Mouse (Mus musculus) layer of hippocampus, adult 9-11 months (tissue): ENCODE measurements at regions not wholly inside any gene's neighbourhood (a gene's known extent, or its start where the extent isn't known, plus 50 kb on each side); places are given as distances from the start of the nearest gene placed in this dataset.

Experiments
- DNase-seq: peaks from one replicate; pipeline ENCODE4 v3.0.0; 2022

GRCm38 (mm10) chr8:30494851-30495355 is 2933.6 kb upstream of the 5930422O12Rik start:
- no peak for DNase-seq

DNA sequence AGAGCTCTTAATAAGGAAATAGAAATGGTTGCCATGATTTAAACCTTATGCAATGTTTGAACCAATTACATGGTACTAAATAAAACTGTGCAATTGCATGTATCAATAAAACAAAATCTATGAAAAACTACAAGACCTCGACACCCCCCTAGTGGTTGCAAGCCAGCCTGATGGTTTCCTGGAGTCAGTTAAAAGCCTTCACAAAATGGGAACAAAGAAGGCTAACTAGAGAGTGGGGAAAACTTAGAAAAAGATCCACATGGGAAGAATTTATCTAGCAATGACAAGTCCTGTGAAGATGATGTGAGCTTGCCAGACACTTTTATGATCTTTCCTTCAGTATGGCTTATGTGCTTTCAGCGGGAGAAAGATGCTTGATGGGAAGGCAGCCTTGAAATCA is 2926.3 kb upstream of the 5930422O12Rik start:
- DNase-seq, result no peak

GRCm38 (mm10) chr8:30511358-30511757 is 2917.2 kb upstream of the 5930422O12Rik start:
- no peak for DNase-seq

DNA sequence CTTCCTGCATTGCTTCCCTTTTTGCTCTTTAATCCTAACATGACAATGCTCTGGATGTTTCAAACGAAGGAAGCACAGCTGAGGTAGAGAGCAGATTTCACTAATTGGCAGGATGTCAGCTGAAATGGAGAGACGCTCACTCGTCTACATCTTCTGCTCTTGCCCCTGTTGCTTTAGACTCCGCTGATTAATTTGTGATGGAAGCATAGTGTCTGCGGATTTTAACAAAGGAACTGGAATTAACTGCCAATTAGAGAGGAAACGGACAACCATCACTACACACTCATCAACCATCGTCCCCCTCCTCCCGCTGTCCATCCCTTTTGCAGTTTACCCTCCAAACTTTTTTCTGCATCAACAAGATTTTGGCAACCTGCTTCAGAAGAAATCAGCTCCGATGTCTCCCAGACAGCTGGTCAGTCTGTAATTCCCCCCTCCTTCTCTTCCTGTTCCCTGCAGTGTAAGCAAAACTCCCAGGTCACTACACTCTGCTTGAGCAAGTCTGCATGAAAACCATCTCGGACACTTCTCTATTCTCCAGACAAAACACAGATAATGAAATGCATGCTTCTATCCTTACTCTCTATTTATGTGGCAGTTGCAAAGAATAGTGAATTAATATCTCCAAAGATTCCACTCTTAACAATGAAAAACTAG is 2905.6 kb upstream of the 5930422O12Rik start:
- DNase-seq, result no peak

GRCm38 (mm10) chr8:30532862-30533500 is 2895.5 kb upstream of the 5930422O12Rik start:
- no peak for DNase-seq

GRCm38 (mm10) chr8:30533501-30533870 is 2895.0 kb upstream of the 5930422O12Rik start:
- no peak for DNase-seq

GRCm38 (mm10) chr8:30535450-30535849 is 2893.1 kb upstream of the 5930422O12Rik start:
- no peak for DNase-seq

DNA sequence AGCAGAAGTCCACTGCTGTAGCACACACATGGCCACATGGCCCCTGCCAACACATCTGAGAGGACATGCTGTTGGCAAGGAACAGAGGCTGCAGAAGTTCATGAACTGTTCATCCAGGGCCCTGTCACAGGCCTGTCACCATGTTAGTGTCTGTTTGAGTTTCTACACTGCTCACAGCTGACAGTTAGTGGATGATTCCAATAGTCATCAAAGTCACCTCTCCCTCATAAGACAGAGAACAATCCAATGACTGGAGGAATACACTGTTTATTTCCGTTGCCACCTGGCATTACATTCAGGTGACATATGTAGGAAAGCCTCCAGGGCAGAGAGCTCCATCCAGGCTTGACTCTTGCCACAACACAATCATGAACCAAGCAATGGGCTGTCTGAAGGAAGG is 2886.3 kb upstream of the 5930422O12Rik start:
- DNase-seq, result no peak

GRCm38 (mm10) chr8:30547820-30548219 is 2880.7 kb upstream of the 5930422O12Rik start:
- DNase-seq, result peak; percentile 11

DNA sequence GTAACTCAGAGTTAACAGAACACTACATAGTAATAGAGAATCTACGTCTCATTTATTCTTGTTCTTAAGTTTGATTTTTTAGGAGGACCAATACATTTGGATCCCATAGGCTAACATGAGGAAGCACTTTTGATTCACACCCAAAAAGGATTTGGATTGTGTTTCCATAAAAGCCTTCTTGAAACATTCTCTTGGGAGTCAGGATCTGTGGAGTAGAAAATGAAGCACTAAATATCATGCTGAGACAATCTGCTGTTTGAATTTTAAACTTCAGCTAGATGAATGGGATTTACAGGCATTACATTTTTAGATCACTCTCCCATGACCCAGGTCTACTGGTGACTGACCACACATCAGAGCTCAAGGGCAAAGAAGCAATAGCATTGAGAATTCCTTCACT is 2877.5 kb upstream of the 5930422O12Rik start:
- DNase-seq, result no peak

- no peak for DNase-seq
Measured at GRCm38 (mm10) chr8:30557429-30557828, 2871.1 kb upstream of the 5930422O12Rik start.

DNA sequence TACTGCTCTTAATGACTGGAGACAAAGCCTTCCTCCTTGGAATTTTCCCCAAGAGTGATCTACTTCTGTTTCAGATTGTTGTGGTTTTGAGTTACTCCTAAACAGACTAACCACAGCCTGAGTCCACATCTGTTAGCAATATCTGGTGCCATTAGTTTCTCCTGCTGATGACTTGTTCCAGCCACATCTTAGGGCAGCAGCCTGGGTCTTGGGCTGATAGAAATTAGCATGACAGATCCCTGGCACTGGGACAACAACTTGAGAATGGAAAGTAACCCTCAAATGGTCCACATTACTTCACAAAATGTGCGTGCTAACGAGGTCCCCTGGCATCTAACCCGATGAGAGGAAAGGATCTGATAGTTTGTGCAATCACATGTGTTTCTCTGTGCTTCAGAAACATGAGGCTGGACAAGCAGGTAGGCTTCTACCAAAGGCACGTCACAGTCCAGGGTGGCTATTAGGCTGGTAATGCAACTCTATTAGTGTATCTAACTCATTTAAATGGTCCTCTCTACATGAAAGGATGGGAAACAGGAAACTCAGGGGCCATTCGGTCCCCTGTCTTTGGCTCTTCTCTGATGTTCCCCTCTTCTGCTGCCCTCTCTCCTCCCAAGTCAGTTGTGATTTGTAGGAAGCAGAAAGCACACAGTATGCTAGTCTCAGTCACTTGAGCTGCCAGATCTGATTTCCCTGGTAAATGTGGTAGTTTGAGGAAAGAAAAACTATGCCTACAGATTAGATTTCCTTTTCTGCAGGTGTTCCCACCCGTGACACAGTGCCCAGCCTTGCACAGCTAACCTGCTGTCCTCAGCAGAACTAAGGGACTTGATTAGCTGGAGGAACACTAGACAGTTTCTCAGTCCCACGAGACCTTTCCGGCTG is 2866.9 kb upstream of the 5930422O12Rik start:
- no peak for DNase-seq

- DNase-seq, result no peak
Measured at GRCm38 (mm10) chr8:30569799-30570198, 2858.7 kb upstream of the 5930422O12Rik start.

DNA sequence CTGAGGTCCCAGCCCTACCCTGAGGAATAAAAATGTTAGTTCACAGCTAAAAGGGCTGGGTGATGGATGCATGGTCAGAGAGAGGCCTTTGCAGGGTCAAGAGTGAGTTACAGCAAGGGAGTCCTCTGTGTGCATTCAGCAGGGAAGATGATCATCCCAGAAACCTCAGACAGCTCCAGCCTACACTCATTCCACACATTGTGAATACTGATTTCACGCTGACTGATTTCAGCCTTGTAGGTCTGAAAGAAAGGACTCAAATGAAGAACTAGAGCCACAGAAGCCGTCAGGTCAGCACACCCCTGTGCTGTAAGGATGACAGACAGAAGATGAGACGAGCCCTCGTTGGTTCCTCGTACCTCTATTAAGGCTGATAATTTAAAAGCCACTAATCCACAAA is 2858.0 kb upstream of the 5930422O12Rik start:
- DNase-seq, result no peak

GRCm38 (mm10) chr8:30587508-30587907 is 2841.0 kb upstream of the 5930422O12Rik start:
- DNase-seq, result no peak

DNA sequence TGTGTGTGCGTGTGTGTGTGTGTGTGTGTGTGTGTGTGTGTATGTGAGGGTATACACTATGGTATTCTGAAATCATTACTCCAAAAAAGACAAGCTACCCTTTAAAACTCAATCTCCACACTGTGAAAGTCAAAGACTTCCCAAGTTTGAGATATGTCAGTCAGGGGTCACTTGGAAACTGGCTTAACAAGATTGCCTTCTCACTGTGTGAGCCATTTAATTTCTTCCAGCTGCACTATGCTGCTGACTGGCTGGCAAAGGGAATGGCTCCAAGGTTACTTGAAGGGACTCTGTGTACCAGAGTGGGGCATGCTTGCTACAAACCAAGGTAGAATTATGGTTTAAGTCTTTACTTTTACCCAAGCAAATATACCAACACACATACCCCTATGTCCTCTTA is 2826.1 kb upstream of the 5930422O12Rik start:
- DNase-seq, result no peak

- no peak for DNase-seq
Measured at GRCm38 (mm10) chr8:30630332-30630731, 2798.2 kb upstream of the 5930422O12Rik start.

DNA sequence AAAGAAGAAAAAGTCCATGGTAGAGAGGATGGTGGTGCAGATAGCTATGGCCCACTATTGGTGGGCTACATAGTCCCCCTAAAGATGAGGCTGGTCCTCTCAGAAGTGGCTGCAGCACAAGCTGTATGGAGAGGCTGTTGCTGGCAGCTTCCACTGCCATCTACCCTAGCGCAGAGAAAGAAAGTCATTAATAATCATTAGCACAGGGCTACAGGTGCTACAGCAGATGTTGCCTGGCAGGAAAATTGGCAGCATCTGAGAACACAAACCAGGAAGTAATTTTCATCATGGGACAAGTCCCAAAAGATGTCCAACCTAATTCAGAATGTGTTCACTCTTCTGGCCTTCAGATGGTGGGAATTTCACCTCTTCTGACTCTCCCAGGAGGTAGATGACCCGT is 2791.7 kb upstream of the 5930422O12Rik start:
- no peak for DNase-seq

DNA sequence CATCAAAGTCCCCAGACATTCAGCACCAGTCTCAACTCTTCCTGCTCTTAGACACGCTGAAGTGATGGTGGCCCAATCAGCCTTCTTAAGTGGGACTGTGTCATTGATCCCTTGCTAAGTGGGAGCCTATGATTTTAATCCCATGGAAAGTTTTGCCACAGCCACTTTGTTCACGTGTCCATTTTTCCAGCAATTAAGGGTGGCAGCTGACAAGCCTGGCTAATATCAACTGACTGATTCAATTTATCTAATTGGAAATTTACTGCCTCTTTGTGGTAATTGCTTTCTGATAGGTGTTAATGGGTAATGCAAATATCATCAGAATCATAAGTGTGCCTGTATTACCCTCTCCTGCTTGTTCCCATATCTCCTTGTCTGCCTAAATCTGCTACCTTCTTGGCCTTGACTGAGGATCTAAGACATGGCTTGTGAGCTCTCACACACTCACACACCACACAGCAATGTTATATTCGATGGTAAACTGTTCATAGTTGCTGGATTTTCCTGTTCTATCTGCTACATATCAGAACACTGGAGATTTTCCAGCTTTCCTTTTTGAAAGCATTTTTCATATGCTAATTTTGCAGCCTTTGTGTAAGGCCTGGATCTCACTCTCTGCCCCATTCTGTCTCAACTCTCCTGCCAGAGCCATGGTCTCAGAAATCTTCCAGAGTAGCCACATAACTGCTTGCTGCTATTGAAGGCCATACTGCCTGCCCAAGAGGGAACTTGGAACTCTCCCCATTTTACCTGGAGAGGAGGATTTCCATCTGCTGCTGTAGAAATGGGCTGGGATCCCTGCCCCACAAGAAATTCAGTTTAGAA is 2785.4 kb upstream of the 5930422O12Rik start:
- no peak for DNase-seq

- no peak for DNase-seq
Measured at GRCm38 (mm10) chr8:30648497-30648896, 2780.0 kb upstream of the 5930422O12Rik start.

DNA sequence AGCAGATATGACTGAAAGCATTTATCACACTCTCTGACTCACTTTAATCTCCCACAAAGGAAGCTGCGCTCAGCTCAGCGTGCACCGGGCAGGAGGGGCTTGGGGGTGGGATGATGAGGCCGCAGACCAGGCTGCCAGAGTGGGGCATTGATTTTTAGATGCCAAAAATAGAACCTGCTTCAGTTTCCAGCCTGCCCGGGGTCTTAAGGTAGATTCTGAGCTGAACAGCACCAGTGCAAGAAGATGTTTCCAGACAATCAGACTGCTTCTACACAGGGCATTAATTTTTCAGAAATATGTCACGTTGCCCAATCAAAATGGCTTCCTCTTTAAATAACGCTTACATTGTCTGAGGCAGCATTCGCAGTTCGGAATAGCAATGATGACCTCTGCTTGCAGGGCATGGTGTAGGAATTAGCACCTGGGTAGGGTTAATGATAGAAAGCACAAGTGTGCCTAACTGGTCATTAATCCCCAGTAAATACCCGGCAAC is 2772.7 kb upstream of the 5930422O12Rik start:
- DNase-seq, result no peak

DNA sequence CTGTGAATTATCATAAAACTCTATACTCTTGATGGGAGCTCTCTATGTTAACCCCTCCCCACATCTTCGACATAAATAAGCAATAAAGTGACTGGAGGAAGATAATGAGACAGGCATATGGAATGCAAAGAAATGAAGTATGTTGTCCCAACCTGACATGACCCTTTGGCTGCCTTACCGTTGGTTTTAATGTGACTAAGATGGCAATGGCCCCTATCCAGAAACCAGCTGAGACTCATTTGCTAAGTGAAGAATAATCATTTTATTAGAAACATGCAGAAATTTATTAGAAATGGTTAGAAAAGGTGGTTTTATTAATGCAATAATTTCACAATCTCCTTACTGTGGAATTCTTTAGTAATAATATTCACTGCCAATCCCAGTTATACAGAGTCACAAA is 2767.2 kb upstream of the 5930422O12Rik start:
- DNase-seq, result no peak

- no peak for DNase-seq
Measured at GRCm38 (mm10) chr8:30669451-30669850, 2759.1 kb upstream of the 5930422O12Rik start.
